Mouse (Mus musculus): Measurements from ENCODE around the gene Dhrs13. TPM values are rescaled to one million over a fixed set of nuclear protein-coding genes. Genes with fewer than 3 reads are reported as not detected.

Gene Dhrs13
- polyA plus RNA-seq, 1 experiment from 2014 or later: 10.7 TPM

- H3K9ac ChIP-seq: no peak overlapping the region
- H3K27ac ChIP-seq: no peak overlapping the region
- no peaks in the 10 kb centered on the region for H3K9me3 ChIP-seq (replicated peaks)
- no peaks in the 10 kb centered on the region for H3K27me3 ChIP-seq
- 19% methylated on average over 6 of the region's 6 CpGs for WGBS
- no peak overlapping the region for H3K4me3 ChIP-seq
- H3K36me3 ChIP-seq: peaks cover 43% of the 10 kb centered on the region
- no peak overlapping the region for H3K4me2 ChIP-seq
- no peak for ATAC-seq (replicated peaks; ENCODE audit: insufficient number of reproducible peaks, insufficient read depth, low FRiP score, low read depth)
- no peaks in the 10 kb centered on the region; the same call in 1 of the 2 replicates for H3K4me1 ChIP-seq (replicated peaks)
These were observed 40.5 kb downstream of the Dhrs13 start for GRCm38 (mm10) chr11:78072425-78073130.

GRCm38 (mm10) chr11:78073577-78074276, 41.6 kb downstream of the Dhrs13 start:
- no peak overlapping the region for H3K27ac ChIP-seq
- ATAC-seq (replicated peaks; ENCODE audit: insufficient number of reproducible peaks, insufficient read depth, low FRiP score, low read depth): no peak

GRCm38 (mm10) chr11:78074277-78074652, 42.2 kb downstream of the Dhrs13 start:
- Histone ChIP-seq H3K4me3 (no peak overlapping the region), H3K36me3 (peaks cover 44% of the 10 kb centered on the region)

More at GRCm38 (mm10) chr11:78073577-78074276, 41.6 kb downstream of the Dhrs13 start:
- Histone ChIP-seq H3K36me3 (peaks cover 44% of the 10 kb centered on the region), H3K4me1 (replicated peaks) (no peaks in the 10 kb centered on the region; the same call in none of the 2 replicates), H3K4me3 (no peak overlapping the region), H3K4me2 (no peak overlapping the region), H3K9me3 (replicated peaks) (no peaks in the 10 kb centered on the region), H3K27me3 (no peaks in the 10 kb centered on the region), H3K9ac (no peak overlapping the region)
- 90% methylated on average over 9 of the region's 9 CpGs for WGBS

GRCm38 (mm10) chr11:78074666-78075065, 42.6 kb downstream of the Dhrs13 start:
- ATAC-seq (replicated peaks; ENCODE audit: insufficient number of reproducible peaks, insufficient read depth, low FRiP score, low read depth): no peak
- H3K4me2 ChIP-seq: no peak overlapping the region
- 91% methylated on average over 4 of the region's 4 CpGs for WGBS

More at GRCm38 (mm10) chr11:78074277-78074652, 42.2 kb downstream of the Dhrs13 start:
- H3K27ac ChIP-seq: no peak overlapping the region
- no peaks in the 10 kb centered on the region for H3K9me3 ChIP-seq (replicated peaks)
- H3K9ac ChIP-seq: no peak overlapping the region
- no peak overlapping the region for H3K4me2 ChIP-seq
- H3K4me1 ChIP-seq (replicated peaks): peaks cover 5% of the 10 kb centered on the region
- WGBS: 89% methylated on average over 2 of the region's 2 CpGs
- no peaks in the 10 kb centered on the region for H3K27me3 ChIP-seq
- ATAC-seq (replicated peaks; ENCODE audit: insufficient number of reproducible peaks, insufficient read depth, low FRiP score, low read depth): no peak

GRCm38 (mm10) chr11:78079961-78080921, 48.2 kb downstream of the Dhrs13 start, which contains the start of gene Eral1:
Eral1 (minus strand) TSS chr11:78080383.
- 1% methylated on average over 42 of the region's 42 CpGs for WGBS
- ATAC-seq (replicated peaks; ENCODE audit: insufficient number of reproducible peaks, insufficient read depth, low FRiP score, low read depth): peak; percentile 93
- H3K9ac ChIP-seq: peak within 1 kb of the TSS; percentile 90

More at GRCm38 (mm10) chr11:78074666-78075065, 42.6 kb downstream of the Dhrs13 start:
- Histone ChIP-seq H3K9ac (no peak overlapping the region), H3K27ac (no peak overlapping the region), H3K4me3 (no peak overlapping the region), H3K9me3 (replicated peaks) (no peaks in the 10 kb centered on the region), H3K36me3 (peaks cover 44% of the 10 kb centered on the region), H3K27me3 (no peaks in the 10 kb centered on the region), H3K4me1 (replicated peaks) (peaks cover 8% of the 10 kb centered on the region)

GRCm38 (mm10) chr11:78083595-78083994, 51.5 kb downstream of the Dhrs13 start:
- Histone ChIP-seq H3K4me3 (no peak overlapping the region), H3K27ac (no peak overlapping the region)
- 0% methylated on average over 1 of the region's 1 CpGs for WGBS

More at GRCm38 (mm10) chr11:78079961-78080921, 48.2 kb downstream of the Dhrs13 start, which contains the start of gene Eral1:
- Histone ChIP-seq H3K27me3 (no peaks in the 10 kb centered on the region), H3K4me3 (peak within 1 kb of the TSS; percentile 97), H3K9me3 (replicated peaks) (no peaks in the 10 kb centered on the region), H3K4me1 (replicated peaks) (peaks cover 15% of the 10 kb centered on the region), H3K27ac (peak within 1 kb of the TSS; percentile 74), H3K4me2 (peak within 1 kb of the TSS; percentile 89), H3K36me3 (peaks cover 16% of the 10 kb centered on the region)

GRCm38 (mm10) chr11:78086925-78087479, 54.9 kb downstream of the Dhrs13 start:
- 0 out of 2 replicates have a peak overlapping the region, but pooled peaks have one; percentile 11 for H3K27ac ChIP-seq
- no peak overlapping the region for H3K4me2 ChIP-seq
- no peaks in the 10 kb centered on the region for H3K36me3 ChIP-seq
- H3K4me3 ChIP-seq: no peak overlapping the region
- ATAC-seq (replicated peaks; ENCODE audit: insufficient number of reproducible peaks, insufficient read depth, low FRiP score, low read depth): no peak
- H3K9me3 ChIP-seq (replicated peaks): no peaks in the 10 kb centered on the region
- no peaks in the 10 kb centered on the region for H3K27me3 ChIP-seq
- no peak overlapping the region for H3K9ac ChIP-seq
- WGBS: 75% methylated on average over 4 of the region's 4 CpGs
- no peaks in the 10 kb centered on the region; the same call in 1 of the 2 replicates for H3K4me1 ChIP-seq (replicated peaks)

More at GRCm38 (mm10) chr11:78083595-78083994, 51.5 kb downstream of the Dhrs13 start:
- H3K27me3 ChIP-seq: no peaks in the 10 kb centered on the region
- no peak for ATAC-seq (replicated peaks; ENCODE audit: insufficient number of reproducible peaks, insufficient read depth, low FRiP score, low read depth)
- peaks cover 15% of the 10 kb centered on the region for H3K4me1 ChIP-seq (replicated peaks)
- H3K9ac ChIP-seq: no peak overlapping the region
- H3K36me3 ChIP-seq: no peaks in the 10 kb centered on the region
- H3K9me3 ChIP-seq (replicated peaks): no peaks in the 10 kb centered on the region
- no peak overlapping the region for H3K4me2 ChIP-seq

MicroRNAs within 50 kb of the gene (microRNA counts, 519-probe panel; counts per million panel counts)
- 4,560 counts per million, percentile 97 among the panel's probes with 10 or more counts for microRNA mmu-miR-144
- 4,171 counts per million, percentile 93 among the panel's probes with 10 or more counts for microRNA mmu-miR-451

Small RNA genes lying within 50 kb of the gene (microRNA-seq; reads per million reads assigned to microRNA genes)
- gene Mir144 (517 reads per million, percentile 72 among the genes with 10 or more reads in this experiment), gene Mir451a (not detected), gene Mir451b (not detected)

Other genes with a start within 250 kb of the Dhrs13 start
- 0.93 and 1.4 TPM in 2 replicates for gene Gm10277, start 244.5 kb upstream of the Dhrs13 start, polyA plus RNA-seq (2015; fragmentation: Nextera tagmentation; extraction: Ambion mirVana)
- gene Pipox, start 138.2 kb upstream of the Dhrs13 start, polyA plus RNA-seq (2015; fragmentation: Nextera tagmentation; extraction: Ambion mirVana): 3.0 and 3.3 TPM in 2 replicates
- gene Sez6, start 101.5 kb upstream of the Dhrs13 start, polyA plus RNA-seq (2015; fragmentation: Nextera tagmentation; extraction: Ambion mirVana): 0.05 and 0.15 TPM in 2 replicates
- 9.6 and 12.8 TPM in 2 replicates for gene Phf12, start 49.5 kb upstream of the Dhrs13 start, polyA plus RNA-seq (2015; fragmentation: Nextera tagmentation; extraction: Ambion mirVana)
- 85.8 and 100 TPM in 2 replicates for gene Flot2, start 5.7 kb downstream of the Dhrs13 start, polyA plus RNA-seq (2015; fragmentation: Nextera tagmentation; extraction: Ambion mirVana)
- gene Eral1, start 48.1 kb downstream of the Dhrs13 start, polyA plus RNA-seq (2015; fragmentation: Nextera tagmentation; extraction: Ambion mirVana): 21.1 and 24.5 TPM in 2 replicates
- 14.1 and 16.2 TPM in 2 replicates for gene Fam222b, start 62.4 kb downstream of the Dhrs13 start, polyA plus RNA-seq (2015; fragmentation: Nextera tagmentation; extraction: Ambion mirVana)
- 30.8 and 42.8 TPM in 2 replicates for gene Traf4, start 133.3 kb downstream of the Dhrs13 start, polyA plus RNA-seq (2015; fragmentation: Nextera tagmentation; extraction: Ambion mirVana)
- gene Nek8, start 144.4 kb downstream of the Dhrs13 start, polyA plus RNA-seq (2015; fragmentation: Nextera tagmentation; extraction: Ambion mirVana): 12.4 and 17.3 TPM in 2 replicates
- 13.5 and 14.2 TPM in 2 replicates for gene Tlcd1, start 144.4 kb downstream of the Dhrs13 start, polyA plus RNA-seq (2015; fragmentation: Nextera tagmentation; extraction: Ambion mirVana)
- gene Rpl23a, start 151.3 kb downstream of the Dhrs13 start, polyA plus RNA-seq (2015; fragmentation: Nextera tagmentation; extraction: Ambion mirVana): 717 and 816 TPM in 2 replicates
- gene Rab34, start 156.2 kb downstream of the Dhrs13 start, polyA plus RNA-seq (2015; fragmentation: Nextera tagmentation; extraction: Ambion mirVana): 54.5 and 72.1 TPM in 2 replicates
- gene Proca1, start 161.1 kb downstream of the Dhrs13 start, polyA plus RNA-seq (2015; fragmentation: Nextera tagmentation; extraction: Ambion mirVana): 2.9 and 3.0 TPM in 2 replicates
- gene Sdf2, start 213.5 kb downstream of the Dhrs13 start, polyA plus RNA-seq (2015; fragmentation: Nextera tagmentation; extraction: Ambion mirVana): 52.5 and 59.4 TPM in 2 replicates
- 12.9 and 18.6 TPM in 2 replicates for gene Supt6, start 213.7 kb downstream of the Dhrs13 start, polyA plus RNA-seq (2015; fragmentation: Nextera tagmentation; extraction: Ambion mirVana)
- gene 2610507B11Rik, start 229.5 kb downstream of the Dhrs13 start, polyA plus RNA-seq (2015; fragmentation: Nextera tagmentation; extraction: Ambion mirVana): 63.9 and 71.9 TPM in 2 replicates